Mouse (Mus musculus): ENCODE measurements around the gene Hmces. TPM values are rescaled to one million over a fixed set of nuclear protein-coding genes. Genes with fewer than 3 reads are reported as not detected.

The Hmces gene
- polyA plus RNA-seq, 1 experiment from 2014 or later, result 40.5 TPM

DNA sequence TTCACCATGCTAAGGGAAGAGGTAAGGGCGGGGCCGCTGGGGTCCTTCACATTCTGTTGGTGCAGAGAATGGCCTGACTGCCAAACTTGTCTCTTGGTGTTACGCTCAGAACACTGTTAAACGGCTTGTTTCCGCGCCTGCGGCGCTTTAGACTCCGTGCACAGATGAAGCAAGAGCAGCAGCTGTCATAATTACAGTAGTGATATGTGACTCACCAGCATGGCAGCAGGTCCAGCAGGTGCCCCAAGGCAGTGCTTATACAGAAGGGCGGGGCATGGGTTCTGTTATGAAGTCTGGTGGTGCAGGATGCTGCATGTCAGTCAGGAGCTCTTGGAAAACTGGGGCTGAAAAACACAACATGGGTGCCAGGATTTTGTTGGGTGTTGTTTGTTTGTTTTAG lies 15.7 kb upstream of the Hmces start:
- H3K27me3 ChIP-seq (ENCODE audit: control insufficient read depth, insufficient read depth, low read length), result no peaks in the 10 kb centered on the region
- no peak for DNase-seq
- no peak overlapping the region for H3K4me2 ChIP-seq (ENCODE audit: low read length)
- no peak overlapping the region for H3K9ac ChIP-seq (replicated peaks; ENCODE audit: low read length)
- H3K36me3 ChIP-seq (ENCODE audit: control insufficient read depth, insufficient read depth, low read length), result peaks cover 98% of the 10 kb centered on the region
- ATAC-seq (ENCODE audit: low FRiP score, low TSS enrichment), result no peak
- no peaks in the 10 kb centered on the region for H3K4me1 ChIP-seq (ENCODE audit: control insufficient read depth, insufficient read depth, low read length)
- no peak overlapping the region for H3K4me3 ChIP-seq (replicated peaks; ENCODE audit: low read depth, low read length)
- 95% methylated on average over 10 of the region's 10 CpGs for WGBS
- H3K9me3 ChIP-seq (ENCODE audit: control insufficient read depth, low read length), result no peaks in the 10 kb centered on the region
- H3K27ac ChIP-seq (replicated peaks; ENCODE audit: low read depth, low read length), result no peak overlapping the region

DNA sequence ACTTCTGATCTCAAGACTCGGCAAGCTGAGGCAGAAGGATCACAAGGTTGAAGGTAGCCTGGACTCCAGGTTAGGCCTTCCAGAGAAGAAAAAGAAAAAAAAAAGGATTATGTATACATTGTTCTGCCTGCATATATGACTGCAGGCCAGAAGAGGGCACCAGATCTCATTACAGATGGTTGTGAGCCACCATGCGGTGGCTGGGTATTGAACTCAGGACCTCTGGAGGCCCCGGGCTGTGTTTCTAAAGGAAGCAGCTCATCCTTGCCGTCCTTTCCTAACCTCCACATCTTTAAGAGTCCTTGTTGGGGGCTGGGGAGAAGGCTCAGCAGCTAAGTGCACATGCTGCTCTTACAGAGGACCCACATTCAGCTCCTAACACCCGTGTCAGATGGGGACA lies 7.1 kb upstream of the Hmces start:
- Histone ChIP-seq H3K4me2 (ENCODE audit: low read length) (no peak overlapping the region), H3K27ac (replicated peaks; ENCODE audit: low read depth, low read length) (no peak overlapping the region), H3K27me3 (ENCODE audit: control insufficient read depth, insufficient read depth, low read length) (no peaks in the 10 kb centered on the region), H3K9me3 (ENCODE audit: control insufficient read depth, low read length) (no peaks in the 10 kb centered on the region), H3K4me3 (replicated peaks; ENCODE audit: low read depth, low read length) (no peak overlapping the region), H3K36me3 (ENCODE audit: control insufficient read depth, insufficient read depth, low read length) (peaks cover 97% of the 10 kb centered on the region), H3K4me1 (ENCODE audit: control insufficient read depth, insufficient read depth, low read length) (no peaks in the 10 kb centered on the region), H3K9ac (replicated peaks; ENCODE audit: low read length) (no peak overlapping the region)
- ATAC-seq (ENCODE audit: low FRiP score, low TSS enrichment) (no peak), DNase-seq (peak; percentile 11)
- 68% methylated on average over 5 of the region's 5 CpGs for WGBS

DNA sequence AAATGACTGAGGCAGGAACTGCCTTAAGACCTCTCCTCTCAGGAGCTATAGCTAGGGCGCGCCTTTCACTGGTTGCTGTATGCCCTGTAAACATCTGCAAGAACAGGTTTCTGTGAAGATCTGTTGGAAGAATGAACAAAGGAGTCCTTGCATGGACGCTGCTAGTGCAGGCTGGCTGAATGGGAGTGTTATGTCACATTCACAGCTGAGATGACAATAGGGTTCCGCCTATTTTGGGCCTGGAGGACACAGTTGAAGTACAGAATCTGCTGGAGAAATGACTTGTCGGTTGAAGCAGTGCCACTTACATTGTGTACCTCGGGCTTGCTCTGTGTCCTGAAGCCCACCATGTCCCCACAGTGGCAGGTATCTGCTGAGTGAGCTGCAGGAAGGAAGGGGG lies 4.6 kb upstream of the Hmces start:
- no peak overlapping the region for H3K4me3 ChIP-seq (replicated peaks; ENCODE audit: low read depth, low read length)
- H3K9ac ChIP-seq (replicated peaks; ENCODE audit: low read length), result no peak overlapping the region
- DNase-seq (no peak), ATAC-seq (ENCODE audit: low FRiP score, low TSS enrichment) (no peak)
- H3K27ac ChIP-seq (replicated peaks; ENCODE audit: low read depth, low read length), result no peak overlapping the region
- no peaks in the 10 kb centered on the region for H3K9me3 ChIP-seq (ENCODE audit: control insufficient read depth, low read length)
- H3K4me1 ChIP-seq (ENCODE audit: control insufficient read depth, insufficient read depth, low read length), result no peaks in the 10 kb centered on the region
- 88% methylated on average over 6 of the region's 6 CpGs for WGBS
- H3K36me3 ChIP-seq (ENCODE audit: control insufficient read depth, insufficient read depth, low read length), result peaks cover 85% of the 10 kb centered on the region
- no peak overlapping the region for H3K4me2 ChIP-seq (ENCODE audit: low read length)
- no peaks in the 10 kb centered on the region for H3K27me3 ChIP-seq (ENCODE audit: control insufficient read depth, insufficient read depth, low read length)

DNA sequence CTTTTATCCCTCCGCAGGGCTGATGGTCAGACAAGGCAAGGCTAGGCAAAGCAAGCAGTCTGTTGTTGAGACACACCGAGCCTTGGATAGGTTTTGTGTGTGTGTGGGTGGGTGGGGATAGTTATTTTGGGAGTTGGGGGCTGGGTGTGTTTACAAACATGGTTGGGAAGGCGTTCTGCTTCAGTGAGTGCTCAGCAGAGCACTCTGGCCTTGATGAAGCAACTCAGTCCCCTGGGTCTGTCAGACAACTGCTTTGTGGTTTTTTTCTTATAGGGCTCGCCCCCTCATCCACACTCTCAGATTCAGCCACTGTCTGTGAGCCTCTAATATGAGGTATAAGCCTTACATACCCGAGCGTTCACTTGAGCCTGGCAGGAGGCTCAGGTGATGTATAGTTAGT lies 2.2 kb upstream of the Hmces start:
- no peaks in the 10 kb centered on the region for H3K27me3 ChIP-seq (ENCODE audit: control insufficient read depth, insufficient read depth, low read length)
- ATAC-seq (ENCODE audit: low FRiP score, low TSS enrichment) (no peak), DNase-seq (no peak)
- H3K4me1 ChIP-seq (ENCODE audit: control insufficient read depth, insufficient read depth, low read length), result peaks cover 11% of the 10 kb centered on the region
- no peak overlapping the region for H3K9ac ChIP-seq (replicated peaks; ENCODE audit: low read length)
- H3K9me3 ChIP-seq (ENCODE audit: control insufficient read depth, low read length), result no peaks in the 10 kb centered on the region
- 89% methylated on average over 6 of the region's 6 CpGs for WGBS
- no peak overlapping the region for H3K27ac ChIP-seq (replicated peaks; ENCODE audit: low read depth, low read length)
- no peak overlapping the region for H3K4me3 ChIP-seq (replicated peaks; ENCODE audit: low read depth, low read length)
- peaks cover 63% of the 10 kb centered on the region for H3K36me3 ChIP-seq (ENCODE audit: control insufficient read depth, insufficient read depth, low read length)
- H3K4me2 ChIP-seq (ENCODE audit: low read length), result no peak overlapping the region

DNA sequence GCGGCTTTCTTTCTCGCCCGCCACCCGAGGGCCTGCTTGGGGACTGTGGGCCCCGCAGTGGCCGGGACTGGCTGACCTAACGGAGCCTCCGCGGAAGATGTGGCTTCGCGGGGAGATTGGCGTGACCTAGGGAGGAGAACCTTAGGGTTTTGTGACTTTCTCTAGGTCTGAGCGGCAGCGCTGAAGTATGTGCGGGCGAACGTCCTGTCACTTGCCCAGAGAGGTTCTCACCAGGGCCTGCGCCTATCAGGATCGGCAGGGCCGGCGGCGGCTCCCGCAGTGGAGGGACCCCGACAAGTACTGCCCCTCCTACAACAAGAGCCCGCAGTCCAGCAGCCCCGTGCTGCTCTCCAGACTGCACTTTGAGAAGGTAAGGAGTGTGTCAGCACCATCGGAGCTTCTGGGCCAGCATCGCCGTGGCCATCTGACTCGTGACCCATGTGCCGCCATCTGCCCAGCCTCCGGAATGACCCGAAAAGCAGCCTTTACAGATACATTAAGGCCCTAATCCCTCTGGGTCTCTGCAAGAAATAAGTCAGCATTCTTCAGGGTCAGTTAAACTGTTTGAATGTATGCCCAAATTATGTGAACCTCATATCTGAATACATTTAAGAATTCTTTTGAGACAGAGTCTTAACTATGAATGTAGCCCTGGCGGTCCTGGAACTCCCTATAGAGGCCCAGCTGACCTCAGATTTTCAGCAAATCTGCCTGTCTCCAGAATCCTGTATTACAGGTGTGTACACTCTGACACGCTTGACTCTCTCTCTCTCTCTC lies 779 bp downstream of the Hmces start:
- DNase-seq (peak; percentile 63), ATAC-seq (ENCODE audit: low FRiP score, low TSS enrichment) (peak; percentile 54)
- 2% methylated on average over 35 of the region's 35 CpGs for WGBS
- H3K36me3 ChIP-seq (ENCODE audit: control insufficient read depth, insufficient read depth, low read length), result peaks cover 62% of the 10 kb centered on the region
- no peaks in the 10 kb centered on the region for H3K9me3 ChIP-seq (ENCODE audit: control insufficient read depth, low read length)
- peak overlapping the region; percentile 89 for H3K4me2 ChIP-seq (ENCODE audit: low read length)
- peaks cover 11% of the 10 kb centered on the region for H3K4me1 ChIP-seq (ENCODE audit: control insufficient read depth, insufficient read depth, low read length)
- peak overlapping the region; percentile 68 for H3K4me3 ChIP-seq (replicated peaks; ENCODE audit: low read depth, low read length)
- peak overlapping the region; percentile 85 for H3K27ac ChIP-seq (replicated peaks; ENCODE audit: low read depth, low read length)
- H3K27me3 ChIP-seq (ENCODE audit: control insufficient read depth, insufficient read depth, low read length), result no peaks in the 10 kb centered on the region
- peak overlapping the region; percentile 84 for H3K9ac ChIP-seq (replicated peaks; ENCODE audit: low read length)

DNA sequence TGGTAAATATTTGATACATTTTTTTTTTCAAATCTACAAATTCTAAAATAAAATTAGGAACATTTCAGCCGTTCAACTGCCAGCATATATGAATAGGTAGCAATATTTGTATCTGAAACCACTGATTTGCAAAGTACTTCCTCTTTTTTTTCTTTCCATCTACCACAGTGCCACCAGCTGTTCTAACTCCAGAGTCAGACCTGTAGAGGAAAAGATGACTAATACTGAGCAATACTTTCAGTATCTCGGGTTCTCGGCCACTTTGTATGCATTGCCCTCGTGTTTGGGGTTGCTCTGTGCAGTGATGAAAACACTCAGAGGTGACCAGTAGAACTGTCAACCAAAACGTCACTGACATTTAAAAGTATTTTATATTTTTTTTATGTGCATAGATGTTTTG lies 2.2 kb downstream of the Hmces start:
- H3K4me2 ChIP-seq (ENCODE audit: low read length), result no peak overlapping the region
- no peaks in the 10 kb centered on the region for H3K27me3 ChIP-seq (ENCODE audit: control insufficient read depth, insufficient read depth, low read length)
- no peak for ATAC-seq (ENCODE audit: low FRiP score, low TSS enrichment)
- no peak overlapping the region for H3K4me3 ChIP-seq (replicated peaks; ENCODE audit: low read depth, low read length)
- H3K9me3 ChIP-seq (ENCODE audit: control insufficient read depth, low read length), result no peaks in the 10 kb centered on the region
- H3K9ac ChIP-seq (replicated peaks; ENCODE audit: low read length), result no peak overlapping the region
- H3K36me3 ChIP-seq (ENCODE audit: control insufficient read depth, insufficient read depth, low read length), result peaks cover 50% of the 10 kb centered on the region
- no peak overlapping the region for H3K27ac ChIP-seq (replicated peaks; ENCODE audit: low read depth, low read length)
- DNase-seq, result no peak
- 93% methylated on average over 5 of the region's 5 CpGs for WGBS
- H3K4me1 ChIP-seq (ENCODE audit: control insufficient read depth, insufficient read depth, low read length), result peaks cover 11% of the 10 kb centered on the region

DNA sequence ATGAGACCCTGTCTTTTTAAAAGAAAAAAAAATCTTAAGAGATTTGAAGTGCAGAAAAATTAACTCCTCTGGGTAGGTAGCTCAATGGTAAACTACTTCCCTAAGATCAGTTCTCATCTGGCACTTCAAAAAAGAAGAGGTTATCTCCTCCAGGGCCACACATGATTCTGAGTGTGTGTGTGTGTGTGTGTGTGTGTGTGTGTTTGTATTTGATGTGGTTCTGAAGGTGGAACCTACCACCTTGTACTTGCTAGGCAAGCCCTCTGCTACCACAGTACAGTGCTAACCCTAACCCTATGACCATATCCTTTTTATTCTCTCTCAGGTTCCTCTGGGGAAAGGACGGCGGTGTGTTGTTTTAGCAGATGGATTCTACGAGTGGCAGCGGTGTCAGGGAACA lies 7.5 kb downstream of the Hmces start:
- 93% methylated on average over 4 of the region's 4 CpGs for WGBS
- Histone ChIP-seq H3K9me3 (ENCODE audit: control insufficient read depth, low read length) (no peaks in the 10 kb centered on the region), H3K4me2 (ENCODE audit: low read length) (no peak overlapping the region), H3K27ac (replicated peaks; ENCODE audit: low read depth, low read length) (no peak overlapping the region), H3K27me3 (ENCODE audit: control insufficient read depth, insufficient read depth, low read length) (no peaks in the 10 kb centered on the region), H3K36me3 (ENCODE audit: control insufficient read depth, insufficient read depth, low read length) (peaks cover 67% of the 10 kb centered on the region), H3K4me3 (replicated peaks; ENCODE audit: low read depth, low read length) (no peak overlapping the region), H3K4me1 (ENCODE audit: control insufficient read depth, insufficient read depth, low read length) (no peaks in the 10 kb centered on the region), H3K9ac (replicated peaks; ENCODE audit: low read length) (no peak overlapping the region)
- ATAC-seq (ENCODE audit: low FRiP score, low TSS enrichment) (no peak), DNase-seq (no peak)

DNA sequence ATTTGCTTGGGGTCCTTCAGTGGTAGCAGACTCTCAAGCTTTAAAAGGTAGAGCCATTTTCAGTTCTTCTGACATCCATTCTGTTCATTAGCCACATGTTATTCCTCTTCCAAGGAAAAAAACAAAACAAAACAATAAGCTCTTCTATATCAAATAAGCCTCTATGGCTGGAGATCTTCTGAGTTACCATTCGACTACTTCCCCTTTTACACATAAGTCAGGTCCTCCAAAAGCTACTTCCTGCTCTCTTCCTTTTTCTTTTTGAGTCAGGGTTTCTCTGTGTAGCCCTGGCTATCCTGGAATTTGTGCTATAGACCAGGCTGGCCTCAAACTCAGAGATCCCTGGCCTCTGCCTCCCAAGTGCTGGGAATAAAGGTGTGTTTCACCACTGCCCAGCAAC lies 9.9 kb downstream of the Hmces start:
- no peaks in the 10 kb centered on the region for H3K27me3 ChIP-seq (ENCODE audit: control insufficient read depth, insufficient read depth, low read length)
- DNase-seq (no peak), ATAC-seq (ENCODE audit: low FRiP score, low TSS enrichment) (no peak)
- H3K4me3 ChIP-seq (replicated peaks; ENCODE audit: low read depth, low read length), result no peak overlapping the region
- H3K36me3 ChIP-seq (ENCODE audit: control insufficient read depth, insufficient read depth, low read length), result peaks cover 61% of the 10 kb centered on the region
- no peak overlapping the region for H3K4me2 ChIP-seq (ENCODE audit: low read length)
- H3K27ac ChIP-seq (replicated peaks; ENCODE audit: low read depth, low read length), result no peak overlapping the region
- 93% methylated on average over 1 of the region's 1 CpGs for WGBS
- H3K9me3 ChIP-seq (ENCODE audit: control insufficient read depth, low read length), result no peaks in the 10 kb centered on the region
- H3K4me1 ChIP-seq (ENCODE audit: control insufficient read depth, insufficient read depth, low read length), result no peaks in the 10 kb centered on the region
- no peak overlapping the region for H3K9ac ChIP-seq (replicated peaks; ENCODE audit: low read length)

DNA sequence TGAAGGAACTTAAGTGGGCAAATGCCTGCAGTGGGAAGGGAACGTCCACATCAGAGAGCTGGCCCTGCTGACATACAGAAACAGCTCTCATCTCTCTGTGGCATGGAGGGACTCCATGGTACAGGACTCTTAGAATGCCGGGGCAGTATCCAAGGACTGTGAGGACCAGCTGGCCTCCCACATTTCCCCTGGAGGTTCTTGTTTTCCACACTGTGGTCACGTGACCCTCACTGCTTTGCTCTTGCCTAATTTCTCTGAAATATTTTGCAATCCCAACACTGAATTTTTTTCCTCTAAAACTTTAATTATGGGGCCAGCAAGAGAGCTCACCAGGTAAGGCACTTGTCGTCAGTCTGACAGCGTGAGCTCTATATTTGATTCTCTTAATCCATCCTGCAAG lies 21.3 kb downstream of the Hmces start:
- Histone ChIP-seq H3K4me3 (replicated peaks; ENCODE audit: low read depth, low read length) (no peak overlapping the region), H3K4me1 (ENCODE audit: control insufficient read depth, insufficient read depth, low read length) (peaks cover 3% of the 10 kb centered on the region; the same call in 1 of the 2 replicates), H3K9me3 (ENCODE audit: control insufficient read depth, low read length) (no peaks in the 10 kb centered on the region), H3K27ac (replicated peaks; ENCODE audit: low read depth, low read length) (no peak overlapping the region), H3K36me3 (ENCODE audit: control insufficient read depth, insufficient read depth, low read length) (peaks cover 47% of the 10 kb centered on the region), H3K4me2 (ENCODE audit: low read length) (no peak overlapping the region), H3K9ac (replicated peaks; ENCODE audit: low read length) (no peak overlapping the region), H3K27me3 (ENCODE audit: control insufficient read depth, insufficient read depth, low read length) (no peaks in the 10 kb centered on the region)
- WGBS, result 90% methylated on average over 5 of the region's 5 CpGs
- ATAC-seq (ENCODE audit: low FRiP score, low TSS enrichment), result no peak
- DNase-seq, result no peak

Measured in midbrain, embryonic 14.5 days (tissue).